Mouse (Mus musculus) left cerebral cortex, postnatal 10 days (tissue): Measurements from ENCODE around the gene Fam162b. TPM values are rescaled to one million over a fixed set of nuclear protein-coding genes. Genes with fewer than 3 reads are reported as not detected.
A peak's percentile ranks its signal among the peaks of the same experiment; 100 is the strongest.

Source experiments
- DNase-seq, 2 experiments: peaks; one replicate each; pipeline ENCODE4 v3.0.0; 2021 to 2022; ENCODE audit warnings: low spot score in 2 of 2, mixed read lengths in 1 of 2; ENCODE audit errors: extremely low spot score in 1 of 2
- intact Hi-C: fragments of 180-260 bp; cut with DNase I; formaldehyde crosslinking; loops from one replicate; pipeline ENCODE4 v1.15.1; 2025
- total RNA-seq, 2 experiments: library from RNA; stranded (reverse); gene quantifications; 2 replicates each; pipeline ENCODE4 v1.2.3; 2021

Fam162b gene
- total RNA-seq, 2 experiments from 2014 or later: not detected

- intact Hi-C loops: loop anchor here (2.0 to 10.0 kb wide), 3 partner anchors 103 to 831 kb away; partner anchors contain the start of genes Gopc and Nepn
These were observed 36.8 kb downstream of the Fam162b start for GRCm38 (mm10) chr10:51553348-51554123.

More at GRCm38 (mm10) chr10:51553348-51554123, 36.8 kb downstream of the Fam162b start:
- peak; percentile 70 to 75 for DNase-seq

Other genes starting within 250 kb of the Fam162b start
- not detected for gene Gm49339, start 109.9 kb downstream of the Fam162b start, total RNA-seq
- gene Lilr4b, start 109.9 kb downstream of the Fam162b start, total RNA-seq: not detected
- gene Lilrb4a, start 99.6 kb downstream of the Fam162b start, total RNA-seq: under 1 TPM; 0.36 to 0.39 TPM
- not detected for gene Gprc6a, start 40.9 kb upstream of the Fam162b start, total RNA-seq
- not detected for gene Rfx6, start 87.2 kb upstream of the Fam162b start, total RNA-seq